Mouse (Mus musculus) MEL (cell line): Measurements from ENCODE around the gene Il21. TPM values are rescaled to one million over a fixed set of nuclear protein-coding genes. Genes with fewer than 3 reads are reported as not detected.

ENCODE experiments used
- DNase-seq: peaks from one replicate; pipeline ENCODE4 v3.0.0; 2011; ENCODE audit warnings: low read depth, low spot score
- H3K27ac ChIP-seq: 2 replicates; pipeline ENCODE4 v1.5.1; 2012; ENCODE audit warnings: low read depth, mild to moderate bottlenecking, control low read depth, low read length, moderate library complexity; ENCODE audit not compliant: control insufficient read depth
- H3K27me3 ChIP-seq, 2 experiments: fragments of 150-350 bp in 1 of 2; sonication (generic) in 1 of 2; 2 replicates each; pipeline ENCODE4 v1.6.1; 2012; ENCODE audit warnings: low read length in 2 of 2, mild to moderate bottlenecking in 2 of 2, improper control_type of control experiment in 1 of 2, moderate library complexity in 1 of 2; ENCODE audit not compliant: insufficient read depth in 2 of 2, control insufficient read depth in 1 of 2
- H3K36me3 ChIP-seq, 2 experiments: 2 replicates each; pipeline ENCODE4 v1.6.1; 2012 to 2014; ENCODE audit warnings: low read length in 2 of 2, improper control_type of control experiment in 1 of 2, inconsistent platforms in 1 of 2, mild to moderate bottlenecking in 1 of 2; ENCODE audit not compliant: insufficient read depth in 2 of 2, control insufficient read depth in 1 of 2
- H3K4me1 ChIP-seq, 2 experiments: fragments of 150-350 bp in 1 of 2; sonication (generic) in 1 of 2; 2 replicates each; pipeline ENCODE4 v1.6.1; 2012; ENCODE audit warnings: low read length in 2 of 2, improper control_type of control experiment in 1 of 2, mild to moderate bottlenecking in 1 of 2; ENCODE audit not compliant: insufficient read depth in 2 of 2, control insufficient read depth in 1 of 2
- H3K4me3 ChIP-seq, 2 experiments: fragments of 150-350 bp in 1 of 2; sonication (generic) in 1 of 2; 2 replicates each; pipeline ENCODE4 v1.5.1; 2012; ENCODE audit warnings: low read depth in 2 of 2, low read length in 2 of 2, mild to moderate bottlenecking in 2 of 2, moderate library complexity in 2 of 2, control low read depth in 1 of 2, improper control_type of control experiment in 1 of 2; ENCODE audit not compliant: control insufficient read depth in 1 of 2, insufficient read depth in 1 of 2
- H3K79me2 ChIP-seq: 2 replicates; pipeline ENCODE4 v1.6.1; 2012; ENCODE audit warnings: mild to moderate bottlenecking, low read length, moderate library complexity; ENCODE audit not compliant: control insufficient read depth, poor library complexity, insufficient read depth
- H3K9ac ChIP-seq: 2 replicates; pipeline ENCODE4 v1.6.1; 2012; ENCODE audit warnings: low read depth, mild to moderate bottlenecking, control low read depth, low read length, moderate library complexity; ENCODE audit not compliant: control insufficient read depth, poor library complexity, severe bottlenecking
- H3K9me3 ChIP-seq: fragments of 150-350 bp; sonication (generic); replicated peaks from 2 replicates; pipeline ENCODE4 v1.6.1; 2012; ENCODE audit warnings: mild to moderate bottlenecking, low read length, improper control_type of control experiment, moderate library complexity; ENCODE audit not compliant: insufficient read depth
- BHLHE40 ChIP-seq: IDR thresholded peaks from 2 replicates; pipeline ENCODE4 v1.6.1; 2012; ENCODE audit warnings: low read depth, mild to moderate bottlenecking, inconsistent platforms, low read length, improper control_type of control experiment, borderline replicate concordance
- CHD2 ChIP-seq: IDR thresholded peaks from 2 replicates; pipeline ENCODE4 v1.6.1; 2011; ENCODE audit warnings: low read length, improper control_type of control experiment
- CTCF ChIP-seq, 3 experiments: IDR thresholded peaks in 2 of 3; conservative IDR thresholded peaks in 1 of 3; 2 replicates each; pipeline ENCODE4 v1.5.1; 2011 to 2012; ENCODE audit warnings: low read length in 3 of 3, low read depth in 2 of 3, mild to moderate bottlenecking in 2 of 3, improper control_type of control experiment in 1 of 3, inconsistent platforms in 1 of 3, mixed read lengths in 1 of 3, moderate library complexity in 1 of 3; ENCODE audit not compliant: control insufficient read depth in 1 of 3, insufficient read depth in 1 of 3, poor library complexity in 1 of 3, severe bottlenecking in 1 of 3
- ELF1 ChIP-seq: IDR thresholded peaks from 2 replicates; pipeline ENCODE4 v1.6.1; 2014; ENCODE audit warnings: low read depth, mild to moderate bottlenecking, inconsistent platforms, low read length, improper control_type of control experiment, moderate library complexity
- EP300 ChIP-seq, 2 experiments: IDR thresholded peaks; 2 replicates each; pipeline ENCODE4 v1.6.1; 2011; ENCODE audit warnings: improper control_type of control experiment in 2 of 2, low read length in 2 of 2, low read depth in 1 of 2, mild to moderate bottlenecking in 1 of 2
- GABPA ChIP-seq: IDR thresholded peaks from 2 replicates; pipeline ENCODE4 v1.6.1; 2012; ENCODE audit warnings: low read depth, mild to moderate bottlenecking, inconsistent platforms, low read length, improper control_type of control experiment, moderate library complexity
- GATA1 ChIP-seq: IDR thresholded peaks from 2 replicates; pipeline ENCODE4 v1.6.1; 2011; ENCODE audit warnings: low read depth, low read length, improper control_type of control experiment
- HCFC1 ChIP-seq: IDR thresholded peaks from 2 replicates; pipeline ENCODE4 v1.6.1; 2012; ENCODE audit warnings: low read depth, mild to moderate bottlenecking, inconsistent platforms, low read length, improper control_type of control experiment, moderate library complexity
- KAT2A ChIP-seq: conservative IDR thresholded peaks from 2 replicates; pipeline ENCODE4 v1.6.1; 2012; ENCODE audit warnings: low read depth, low read length, improper control_type of control experiment, inconsistent platforms
- MAX ChIP-seq: IDR thresholded peaks from 2 replicates; pipeline ENCODE4 v1.6.1; 2011; ENCODE audit warnings: low read length, improper control_type of control experiment
- MXI1 ChIP-seq: IDR thresholded peaks from 2 replicates; pipeline ENCODE4 v1.6.1; 2011; ENCODE audit warnings: mild to moderate bottlenecking, low read depth, low read length, improper control_type of control experiment
- MYB ChIP-seq: IDR thresholded peaks from 2 replicates; pipeline ENCODE4 v1.6.1; 2011; ENCODE audit warnings: mild to moderate bottlenecking, low read depth, low read length, improper control_type of control experiment
- MYC ChIP-seq: IDR thresholded peaks from 2 replicates; pipeline ENCODE4 v1.6.1; 2011; ENCODE audit warnings: low read depth, mild to moderate bottlenecking, low read length, improper control_type of control experiment, moderate library complexity
- POLR2A ChIP-seq, 2 experiments: IDR thresholded peaks; 2 replicates each; pipeline ENCODE4 v1.6.1; 2011 to 2012; ENCODE audit warnings: low read length in 2 of 2, mild to moderate bottlenecking in 2 of 2, control low read depth in 1 of 2, improper control_type of control experiment in 1 of 2, low read depth in 1 of 2, moderate library complexity in 1 of 2; ENCODE audit not compliant: control insufficient read depth in 1 of 2, insufficient read depth in 1 of 2, poor library complexity in 1 of 2
- POLR2AphosphoS2 ChIP-seq: IDR thresholded peaks from 2 replicates; pipeline ENCODE4 v1.6.1; 2011; ENCODE audit warnings: low read length, improper control_type of control experiment
- POLR2AphosphoS5 ChIP-seq: IDR thresholded peaks from 2 replicates; pipeline ENCODE4 v1.6.1; 2012; ENCODE audit warnings: low read depth, borderline replicate concordance, mild to moderate bottlenecking, inconsistent platforms, low read length, moderate library complexity, mixed read lengths
- RAD21 ChIP-seq: IDR thresholded peaks from 2 replicates; pipeline ENCODE4 v1.6.1; 2011; ENCODE audit warnings: mild to moderate bottlenecking, low read depth, low read length, improper control_type of control experiment
- SMC3 ChIP-seq: IDR thresholded peaks from 2 replicates; pipeline ENCODE4 v1.6.1; 2011; ENCODE audit warnings: low read depth, low read length, improper control_type of control experiment
- TAL1 ChIP-seq: IDR thresholded peaks from 2 replicates; pipeline ENCODE4 v1.6.1; 2012; ENCODE audit warnings: mild to moderate bottlenecking, inconsistent platforms, low read length, moderate library complexity, mixed read lengths
- UBTF ChIP-seq: IDR thresholded peaks from 2 replicates; pipeline ENCODE4 v1.6.1; 2012; ENCODE audit warnings: low read depth, mild to moderate bottlenecking, inconsistent platforms, low read length, improper control_type of control experiment, moderate library complexity, borderline replicate concordance; ENCODE audit not compliant: insufficient read depth
- USF2 ChIP-seq, 2 experiments: IDR thresholded peaks; 2 replicates each; pipeline ENCODE4 v1.6.1; 2011 to 2012; ENCODE audit warnings: improper control_type of control experiment in 2 of 2, low read length in 2 of 2, borderline replicate concordance in 1 of 2, inconsistent platforms in 1 of 2, low read depth in 1 of 2, mild to moderate bottlenecking in 1 of 2; ENCODE audit not compliant: insufficient read depth in 1 of 2
- ZC3H11A ChIP-seq: IDR thresholded peaks from 2 replicates; pipeline ENCODE4 v1.6.1; 2012; ENCODE audit warnings: low read depth, mild to moderate bottlenecking, inconsistent platforms, low read length, improper control_type of control experiment
- ZKSCAN1 ChIP-seq: IDR thresholded peaks from 2 replicates; pipeline ENCODE4 v1.6.1; 2012; ENCODE audit warnings: low read depth, mild to moderate bottlenecking, inconsistent platforms, low read length, improper control_type of control experiment, moderate library complexity
- ZNF384 ChIP-seq: IDR thresholded peaks from 2 replicates; pipeline ENCODE4 v1.6.1; 2012; ENCODE audit warnings: low read depth, mild to moderate bottlenecking, inconsistent platforms, low read length, improper control_type of control experiment
- polyA plus RNA-seq, 2 experiments: library from polyadenylated mRNA; stranded (reverse) in 1 of 2; unstranded in 1 of 2; fragments of >175 nt in 1 of 2; fragments of >200 nt in 1 of 2; gene quantifications; 2 replicates each; pipeline versions ENCODE4 v1.2.1 to v1.2.4; 2012; ENCODE audit warnings: low replicate concordance in 2 of 2, low read depth in 1 of 2; ENCODE audit not compliant: insufficient read length in 2 of 2, insufficient read depth in 1 of 2, missing spikeins in 1 of 2
- total RNA-seq: library from RNA; depleted of rRNA; stranded (reverse); fragments of 300-350 nt; gene quantifications from 2 replicates; pipeline ENCODE4 v1.2.3, GENCODE M21; 2012

Il21 gene
- total and polyA plus RNA-seq, 3 experiments: not detected

- TF ChIP-seq MAX (no peak), RAD21 (no peak), ZKSCAN1 (no peak), CTCF (IDR thresholded peaks at IDR 0.05 in 2 of 3, conservative IDR thresholded peaks at IDR 0.05 in 1 of 3; ENCODE audit: control insufficient read depth in 1 of 3, insufficient read depth in 1 of 3, low read depth in 2 of 3, low read length in 3 of 3, poor library complexity in 1 of 3, severe bottlenecking in 1 of 3) (no peak), MYB (no peak), CHD2 (no peak), KAT2A (no peak), GABPA (no peak), POLR2A (IDR thresholded peaks at IDR 0.05; ENCODE audit: control insufficient read depth in 1 of 2, insufficient read depth in 1 of 2, low read depth in 1 of 2, low read length in 2 of 2, poor library complexity in 1 of 2) (no peak), BHLHE40 (no peak), HCFC1 (no peak), ZNF384 (no peak), TAL1 (no peak), ZC3H11A (no peak), USF2 (IDR thresholded peaks at IDR 0.05; ENCODE audit: borderline replicate concordance in 1 of 2, insufficient read depth in 1 of 2, low read depth in 1 of 2, low read length in 2 of 2) (no peak), POLR2AphosphoS2 (no peak), ELF1 (no peak), GATA1 (no peak), MYC (no peak), EP300 (IDR thresholded peaks at IDR 0.05; ENCODE audit: low read depth in 1 of 2, low read length in 2 of 2) (no peak)
- Histone ChIP-seq H3K9ac (no peak overlapping the region), H3K27ac (no peak overlapping the region), H3K36me3 (no peaks in the 10 kb centered on the region), H3K4me3 (no peak overlapping the region), H3K27me3 (peaks cover 0 to 1% of the 10 kb centered on the region in 2 experiments; a peak in 2 of 4 replicates), H3K9me3 (no peaks in the 10 kb centered on the region), H3K4me1 (no peaks in the 10 kb centered on the region), H3K79me2 (no peaks in the 10 kb centered on the region)
- no peak for DNase-seq
Observed at GRCm38 (mm10) chr3:37181041-37181440, 51.4 kb downstream of the Il21 start.

- H3K4me3 ChIP-seq: no peak overlapping the region
- TF ChIP-seq TAL1: no peak
- TF ChIP-seq CTCF (IDR thresholded peaks at IDR 0.05 in 2 of 3, conservative IDR thresholded peaks at IDR 0.05 in 1 of 3; ENCODE audit: control insufficient read depth in 1 of 3, insufficient read depth in 1 of 3, low read depth in 2 of 3, low read length in 3 of 3, poor library complexity in 1 of 3, severe bottlenecking in 1 of 3): peak; percentile 59 to 69 (median 61)
- no peak for TF ChIP-seq MXI1
- TF ChIP-seq POLR2AphosphoS5: no peak
- TF ChIP-seq SMC3: peak; percentile 34
- TF ChIP-seq UBTF: no peak
- peak; percentile 66 for TF ChIP-seq ZKSCAN1
- peak; percentile 59 for DNase-seq
- H3K4me1 ChIP-seq: no peaks in the 10 kb centered on the region
- H3K36me3 ChIP-seq: no peaks in the 10 kb centered on the region
- H3K9me3 ChIP-seq: no peaks in the 10 kb centered on the region
- H3K27ac ChIP-seq: no peak overlapping the region
- H3K27me3 ChIP-seq: peaks cover 0 to 1% of the 10 kb centered on the region in 2 experiments; a peak in 2 of 4 replicates
- no peaks in the 10 kb centered on the region for H3K79me2 ChIP-seq
- no peak overlapping the region for H3K9ac ChIP-seq
Observed at GRCm38 (mm10) chr3:37180039-37180743, 52.2 kb downstream of the Il21 start.
